8 mouse cellular contexts compared by ENCODE assay signal in the genomic region with DNA sequence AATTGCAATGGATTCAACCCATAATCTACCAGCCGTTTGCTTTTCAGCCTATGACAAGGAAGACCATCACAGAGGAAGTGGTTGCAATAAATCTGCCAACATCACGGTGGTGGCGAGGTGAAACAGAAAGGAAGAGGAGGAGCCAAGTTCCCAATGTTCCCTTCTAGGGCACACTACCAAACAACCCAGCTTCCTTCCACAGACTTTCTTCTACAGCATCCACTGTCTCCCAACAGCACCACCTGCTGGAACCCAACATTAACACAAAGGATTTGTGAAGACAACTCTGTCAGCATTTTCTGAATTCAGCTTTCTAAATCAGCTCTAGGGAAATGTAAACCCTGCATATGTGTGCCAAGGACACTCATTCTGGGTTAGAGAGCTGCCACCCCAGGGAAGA.
DNase-seq lines count a peak whose midpoint lies in the region; ATAC-seq and TF ChIP-seq lines count a peak whose summit lies in the region.

No protein-coding gene starts in this region.

- H3K4me3 ChIP-seq in heart, adult 2 months: no peak overlapping the region
- peak overlapping the region; percentile 7 for H3K4me3 ChIP-seq in megakaryocyte, embryonic 14.5 days (replicated peaks)

- TF ChIP-seq POLR2A in heart, adult 2 months (IDR thresholded peaks at IDR 0.05; ENCODE audit: insufficient read depth, low read depth, low read length): no peak

- peak; percentile 72 for TF ChIP-seq CTCF in heart, adult 2 months (IDR thresholded peaks at IDR 0.05)

- intact Hi-C loops in heart, adult 2 months (cut with DNase I): loop anchor here (2.0 to 5.0 kb wide), 2 partner anchors 251 to 1016 kb away; no protein-coding TSS in a partner anchor

- no peak overlapping the region for H3K27ac ChIP-seq in heart, adult 2 months

- H3K79me2 ChIP-seq in heart, adult 2 months (replicated peaks; ENCODE audit: control insufficient read depth, insufficient read depth, low read length): no peaks in the 10 kb centered on the region

- TF ChIP-seq EP300 in heart, adult 2 months (IDR thresholded peaks at IDR 0.05; ENCODE audit: insufficient read depth, low read depth, low read length): no peak

- H3K27me3 ChIP-seq in heart, adult 2 months (ENCODE audit: control insufficient read depth, insufficient read depth, low read length): no peaks in the 10 kb centered on the region
- H3K27me3 ChIP-seq in megakaryocyte, embryonic 14.5 days (replicated peaks): no peaks in the 10 kb centered on the region

- H3K9me3 ChIP-seq in megakaryocyte, embryonic 14.5 days: 0 out of 2 replicates have a peak, but pooled peaks cover 2% of the 10 kb centered on the region

- H3K36me3 ChIP-seq in heart, adult 2 months (ENCODE audit: control insufficient read depth, insufficient read depth, low read length): no peaks in the 10 kb centered on the region
- H3K36me3 ChIP-seq in megakaryocyte, embryonic 14.5 days (replicated peaks; ENCODE audit: low read length): no peaks in the 10 kb centered on the region

- H3K4me1 ChIP-seq in heart, adult 2 months (ENCODE audit: control insufficient read depth, insufficient read depth, low read length): no peaks in the 10 kb centered on the region
- H3K4me1 ChIP-seq in megakaryocyte, embryonic 14.5 days: peaks cover 9% of the 10 kb centered on the region

- DNase-seq in heart, adult 2 months: peak; percentile 17 to 24
- DNase-seq in heart, adult 11 months: no peak
- DNase-seq in adrenal gland, postnatal 10 days: peak; percentile 73
- DNase-seq in left cerebral cortex, adult 8-10 months (ENCODE audit: low spot score in 2 of 2): peak; percentile 13 to 22
- DNase-seq in spleen, postnatal 10 days (ENCODE audit: low spot score in 2 of 2): peak; percentile 48 to 75

- peak; percentile 81 for ATAC-seq in erythroblast, adult 5-6 weeks (replicated peaks; ENCODE audit: low FRiP score, poor library complexity, severe bottlenecking)
- ATAC-seq in inflammation-experienced regulatory T-cells, adult 6 months: peak; percentile 52

- no peak overlapping the region for H3K9ac ChIP-seq in heart, adult 2 months (ENCODE audit: low read depth, low read length)

- 27% methylated on average over 3 of the region's 3 CpGs for WGBS in heart, adult 2 months
